Mouse (Mus musculus) liver, embryonic 12.5 days (tissue): Measurements from ENCODE around the gene Rnf8. TPM values are rescaled to one million over a fixed set of nuclear protein-coding genes. Genes with fewer than 3 reads are reported as not detected.

Source experiments
- ATAC-seq: fragments of 200-750 bp; cut with Nextera tagmentation; 2 replicates; pipeline ENCODE4 v1.8.0; 2017; ENCODE audit warnings: moderate number of reproducible peaks, mild to moderate bottlenecking, moderate library complexity
- H3K27ac ChIP-seq: fragments of 300-500 bp; sonication (generic); 2 replicates; pipeline ENCODE4 v1.5.1; 2016; ENCODE audit warnings: mild to moderate bottlenecking
- H3K27me3 ChIP-seq: fragments of 300-500 bp; sonication (generic); replicated peaks from 2 replicates; pipeline ENCODE4 v1.6.1; 2016; ENCODE audit warnings: mild to moderate bottlenecking, moderate library complexity
- H3K36me3 ChIP-seq: fragments of 300-500 bp; sonication (generic); 2 replicates; pipeline ENCODE4 v1.6.1; 2016; ENCODE audit warnings: mild to moderate bottlenecking, moderate library complexity
- H3K4me1 ChIP-seq: fragments of 300-500 bp; sonication (generic); 2 replicates; pipeline ENCODE4 v1.6.1; 2016
- H3K4me2 ChIP-seq: fragments of 300-500 bp; sonication (generic); 2 replicates; pipeline ENCODE4 v1.6.1; 2016; ENCODE audit warnings: mild to moderate bottlenecking, moderate library complexity
- H3K4me3 ChIP-seq: fragments of 300-500 bp; sonication (generic); 2 replicates; pipeline ENCODE4 v1.5.1; 2016; ENCODE audit warnings: mild to moderate bottlenecking, moderate library complexity
- H3K9ac ChIP-seq: fragments of 300-500 bp; sonication (generic); 2 replicates; pipeline ENCODE4 v1.6.1; 2016; ENCODE audit warnings: mild to moderate bottlenecking, moderate library complexity
- H3K9me3 ChIP-seq: fragments of 300-500 bp; sonication (generic); replicated peaks from 2 replicates; pipeline ENCODE4 v1.6.1; 2016; ENCODE audit warnings: mild to moderate bottlenecking, moderate library complexity
- WGBS: fragments of 180-500 bp; shearing (Covaris S2); methylation state at CpG from one replicate; pipeline ENCODE4 v1.1.7; 2016; ENCODE audit not compliant: insufficient replicate concordance; 5-methylcytosine and 5-hydroxymethylcytosine counted together
- polyA plus RNA-seq: library from polyadenylated mRNA; unstranded; fragments of >200 nt; fragmentation: Nextera tagmentation; extraction: Ambion mirVana; gene quantifications from 2 replicates; pipeline ENCODE4 v1.2.1, GENCODE M21; 2016

Rnf8 gene
- polyA plus RNA-seq, 1 experiment from 2014 or later = 54.3 TPM

DNA sequence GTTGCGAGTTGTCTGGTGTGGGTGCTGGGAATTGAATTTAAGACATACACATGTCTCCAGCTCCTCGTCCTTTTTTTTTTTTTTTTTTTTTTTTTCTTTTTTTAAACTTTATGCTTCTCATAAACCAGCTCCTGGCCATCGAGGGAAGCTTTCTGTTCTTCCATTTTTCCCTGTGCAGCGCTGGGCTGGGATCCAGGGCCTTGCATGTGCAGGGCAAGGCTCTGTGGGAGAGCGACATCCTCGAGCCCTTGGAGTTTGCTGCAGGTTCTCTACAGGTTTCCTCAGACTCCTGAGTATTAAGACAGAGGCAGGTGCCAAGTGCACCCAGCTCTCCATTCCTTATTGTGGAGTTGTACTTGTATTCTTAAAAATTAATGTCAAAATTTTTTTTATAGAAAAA is 47.6 kb downstream of the Rnf8 start:
- WGBS = 87% methylated on average over 6 of the region's 6 CpGs

DNA sequence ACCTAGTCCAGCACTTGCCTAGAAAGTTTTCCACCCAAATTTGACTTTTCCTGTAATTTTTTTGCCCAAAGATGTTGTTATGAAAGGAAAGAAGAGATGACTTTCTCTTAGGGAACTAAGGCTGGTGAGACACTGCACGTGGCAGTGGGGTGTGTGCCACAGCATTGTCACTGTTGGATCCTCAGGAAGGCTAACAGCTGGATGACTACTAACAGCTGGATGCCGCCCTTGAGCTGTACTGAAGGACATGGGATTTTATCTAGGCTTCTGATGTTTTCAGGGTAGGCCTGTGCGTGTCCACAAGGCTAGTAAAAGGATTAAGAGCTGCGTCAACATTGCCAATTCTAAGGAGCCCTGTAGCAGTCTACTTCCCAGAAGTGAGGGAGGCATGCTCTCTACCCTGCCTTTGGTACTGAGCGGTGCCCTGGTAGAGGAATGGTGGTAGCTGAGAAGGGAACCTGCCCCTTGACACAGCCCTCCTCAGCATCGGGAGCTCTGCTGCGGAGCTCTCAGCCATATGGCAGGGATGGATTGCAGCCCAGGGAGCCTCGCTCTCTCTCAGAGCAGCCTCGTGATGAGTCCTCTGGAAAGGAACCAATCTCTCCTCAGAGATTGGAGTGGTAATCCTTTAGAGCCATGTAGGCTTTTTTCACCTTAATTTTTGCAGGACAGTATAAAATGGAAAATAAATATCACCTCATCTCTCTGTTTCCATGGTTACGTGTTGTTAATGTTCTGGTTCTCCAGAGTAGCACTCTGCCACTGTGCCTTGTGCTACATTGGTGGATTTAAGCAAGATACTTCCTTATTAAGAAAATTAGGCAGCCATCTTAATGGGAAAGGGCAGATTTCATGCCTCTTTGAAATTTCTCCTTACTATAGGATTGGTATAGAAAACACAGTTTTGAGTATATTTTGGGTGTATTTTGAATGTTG is 53.7 kb downstream of the Rnf8 start:
- Histone ChIP-seq H3K27ac (0 out of 2 replicates have a peak overlapping the region, but pooled peaks have one; percentile 89), H3K4me1 (peaks cover 42% of the 10 kb centered on the region), H3K4me2 (no peak overlapping the region), H3K36me3 (peaks cover 89% of the 10 kb centered on the region), H3K9me3 (no peaks in the 10 kb centered on the region), H3K4me3 (no peak overlapping the region), H3K27me3 (no peaks in the 10 kb centered on the region), H3K9ac (peak overlapping the region; percentile 37; the same call in 1 of the 2 replicates)
- no peak for ATAC-seq
- 82% methylated on average over 10 of the region's 10 CpGs for WGBS

More for the DNA sequence above, 47.6 kb downstream of the Rnf8 start:
- 0 out of 2 replicates have a peak overlapping the region, but pooled peaks have one; percentile 99 for H3K9ac ChIP-seq
- no peaks in the 10 kb centered on the region for H3K9me3 ChIP-seq
- ATAC-seq = no peak
- no peaks in the 10 kb centered on the region for H3K27me3 ChIP-seq
- H3K4me2 ChIP-seq = peak overlapping the region; percentile 86
- H3K27ac ChIP-seq = no peak overlapping the region
- peaks cover 46% of the 10 kb centered on the region for H3K36me3 ChIP-seq
- H3K4me1 ChIP-seq = peaks cover 48% of the 10 kb centered on the region
- peak overlapping the region; percentile 96; the same call in 1 of the 2 replicates for H3K4me3 ChIP-seq

GRCm38 (mm10) chr17:29669030-29669429 is 54.4 kb downstream of the Rnf8 start:
- ATAC-seq = peak; percentile 43; the same call in 1 of the 2 replicates

DNA sequence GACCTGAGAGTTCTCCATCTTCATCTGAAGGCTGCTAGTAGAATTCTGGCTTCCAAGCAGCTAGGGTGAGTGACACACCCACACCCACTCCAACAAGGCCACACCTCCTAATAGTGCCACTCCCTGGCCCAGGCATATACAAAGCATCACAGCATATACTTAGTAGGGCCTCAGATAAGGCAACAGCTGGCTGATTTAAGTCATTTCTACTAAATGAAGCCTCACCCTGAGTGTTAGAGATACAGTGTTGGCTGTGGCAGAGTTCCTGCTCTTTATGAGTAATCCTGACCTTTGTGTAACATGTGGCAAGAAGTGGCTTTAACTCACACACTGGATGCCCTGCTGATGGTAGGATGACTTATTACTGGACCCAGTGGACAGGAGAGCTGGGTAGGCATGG is 55.3 kb downstream of the Rnf8 start:
- Histone ChIP-seq H3K27ac (peak overlapping the region; percentile 89), H3K4me1 (peaks cover 35% of the 10 kb centered on the region), H3K4me2 (peak overlapping the region; percentile 58), H3K36me3 (peaks cover 89% of the 10 kb centered on the region), H3K9me3 (no peaks in the 10 kb centered on the region), H3K27me3 (no peaks in the 10 kb centered on the region), H3K9ac (peak overlapping the region; percentile 44), H3K4me3 (peak overlapping the region; percentile 17; the same call in 1 of the 2 replicates)
- peak; percentile 96 for ATAC-seq

More at GRCm38 (mm10) chr17:29669030-29669429, 54.4 kb downstream of the Rnf8 start:
- H3K9me3 ChIP-seq = no peaks in the 10 kb centered on the region
- H3K4me3 ChIP-seq = no peak overlapping the region
- WGBS = 52% methylated on average over 4 of the region's 4 CpGs
- H3K27me3 ChIP-seq = no peaks in the 10 kb centered on the region
- peak overlapping the region; percentile 58 for H3K4me2 ChIP-seq
- peaks cover 42% of the 10 kb centered on the region for H3K4me1 ChIP-seq
- H3K27ac ChIP-seq = peak overlapping the region; percentile 89
- H3K9ac ChIP-seq = peak overlapping the region; percentile 44; the same call in 1 of the 2 replicates
- peaks cover 89% of the 10 kb centered on the region for H3K36me3 ChIP-seq

GRCm38 (mm10) chr17:29671021-29671420 is 56.4 kb downstream of the Rnf8 start:
- Histone ChIP-seq H3K4me3 (no peak overlapping the region), H3K9ac (0 out of 2 replicates have a peak overlapping the region, but pooled peaks have one; percentile 12), H3K4me2 (no peak overlapping the region), H3K9me3 (no peaks in the 10 kb centered on the region), H3K4me1 (peaks cover 35% of the 10 kb centered on the region), H3K27me3 (no peaks in the 10 kb centered on the region), H3K27ac (peak overlapping the region; percentile 89; the same call in 1 of the 2 replicates), H3K36me3 (peaks cover 89% of the 10 kb centered on the region)
- ATAC-seq = no peak
- 81% methylated on average over 2 of the region's 2 CpGs for WGBS

GRCm38 (mm10) chr17:29673325-29673724 is 58.7 kb downstream of the Rnf8 start:
- peaks cover 89% of the 10 kb centered on the region for H3K36me3 ChIP-seq
- H3K4me1 ChIP-seq = peaks cover 30% of the 10 kb centered on the region
- no peak for ATAC-seq
- 81% methylated on average over 4 of the region's 4 CpGs for WGBS
- no peaks in the 10 kb centered on the region for H3K9me3 ChIP-seq
- H3K27ac ChIP-seq = 0 out of 2 replicates have a peak overlapping the region, but pooled peaks have one; percentile 0
- H3K27me3 ChIP-seq = no peaks in the 10 kb centered on the region
- H3K4me2 ChIP-seq = no peak overlapping the region
- H3K4me3 ChIP-seq = no peak overlapping the region
- no peak overlapping the region for H3K9ac ChIP-seq

- no peak overlapping the region for H3K27ac ChIP-seq
- H3K4me2 ChIP-seq = no peak overlapping the region
- no peak for ATAC-seq
- H3K4me1 ChIP-seq = peaks cover 10% of the 10 kb centered on the region
- no peak overlapping the region for H3K9ac ChIP-seq
- H3K4me3 ChIP-seq = no peak overlapping the region
- no peaks in the 10 kb centered on the region for H3K9me3 ChIP-seq
- 81% methylated on average over 8 of the region's 8 CpGs for WGBS
- H3K36me3 ChIP-seq = peaks cover 99% of the 10 kb centered on the region
- H3K27me3 ChIP-seq = no peaks in the 10 kb centered on the region
These were observed 63.9 kb downstream of the Rnf8 start for GRCm38 (mm10) chr17:29678526-29678925.

- H3K9ac ChIP-seq = no peak overlapping the region
- no peak overlapping the region for H3K4me2 ChIP-seq
- ATAC-seq = no peak
- H3K4me1 ChIP-seq = peaks cover 17% of the 10 kb centered on the region
- no peaks in the 10 kb centered on the region for H3K9me3 ChIP-seq
- H3K27me3 ChIP-seq = no peaks in the 10 kb centered on the region
- H3K27ac ChIP-seq = no peak overlapping the region
- peaks cover 99% of the 10 kb centered on the region for H3K36me3 ChIP-seq
- no peak overlapping the region for H3K4me3 ChIP-seq
- 77% methylated on average over 6 of the region's 6 CpGs for WGBS
These were observed 64.6 kb downstream of the Rnf8 start for GRCm38 (mm10) chr17:29679038-29679767.

- Histone ChIP-seq H3K9ac (no peak overlapping the region), H3K4me2 (no peak overlapping the region), H3K9me3 (no peaks in the 10 kb centered on the region), H3K4me3 (no peak overlapping the region), H3K4me1 (peaks cover 27% of the 10 kb centered on the region), H3K36me3 (peaks cover 99% of the 10 kb centered on the region), H3K27ac (no peak overlapping the region), H3K27me3 (no peaks in the 10 kb centered on the region)
- ATAC-seq = no peak
- WGBS = 86% methylated on average over 2 of the region's 2 CpGs
These were observed 65.6 kb downstream of the Rnf8 start for GRCm38 (mm10) chr17:29680174-29680573.

- Histone ChIP-seq H3K4me1 (peaks cover 34% of the 10 kb centered on the region), H3K9me3 (no peaks in the 10 kb centered on the region), H3K9ac (no peak overlapping the region), H3K27me3 (no peaks in the 10 kb centered on the region), H3K4me3 (no peak overlapping the region), H3K27ac (no peak overlapping the region), H3K36me3 (peaks cover 99% of the 10 kb centered on the region), H3K4me2 (no peak overlapping the region)
- ATAC-seq = no peak
- whole genome bisulfite sequencing = 78% methylated on average over 2 of the region's 2 CpGs
These were observed 66.3 kb downstream of the Rnf8 start for GRCm38 (mm10) chr17:29680921-29681320.

- no peak overlapping the region for H3K4me2 ChIP-seq
- no peak overlapping the region for H3K4me3 ChIP-seq
- peaks cover 42% of the 10 kb centered on the region for H3K4me1 ChIP-seq
- no peaks in the 10 kb centered on the region for H3K9me3 ChIP-seq
- peaks cover 99% of the 10 kb centered on the region for H3K36me3 ChIP-seq
- ATAC-seq = no peak
- H3K27me3 ChIP-seq = no peaks in the 10 kb centered on the region
- no peak overlapping the region for H3K27ac ChIP-seq
- no peak overlapping the region for H3K9ac ChIP-seq
- 93% methylated on average over 9 of the region's 9 CpGs for WGBS
These were observed 67.1 kb downstream of the Rnf8 start for GRCm38 (mm10) chr17:29681669-29682068.

GRCm38 (mm10) chr17:29682261-29682660 is 67.7 kb downstream of the Rnf8 start:
- WGBS = 87% methylated on average over 7 of the region's 7 CpGs
- no peak for ATAC-seq
- H3K4me2 ChIP-seq = no peak overlapping the region
- peaks cover 99% of the 10 kb centered on the region for H3K36me3 ChIP-seq
- H3K9me3 ChIP-seq = no peaks in the 10 kb centered on the region
- no peaks in the 10 kb centered on the region for H3K27me3 ChIP-seq
- peaks cover 48% of the 10 kb centered on the region for H3K4me1 ChIP-seq
- no peak overlapping the region for H3K9ac ChIP-seq
- no peak overlapping the region for H3K27ac ChIP-seq
- no peak overlapping the region for H3K4me3 ChIP-seq
